Mouse (Mus musculus): ENCODE measurements around the gene Zfp750. TPM values are rescaled to one million over a fixed set of nuclear protein-coding genes. Genes with fewer than 3 reads are reported as not detected.

The Zfp750 gene
- polyA plus RNA-seq, 1 experiment from 2014 or later, result 0.58 TPM

GRCm38 (mm10) chr11:121544755-121545397, 25.7 kb upstream of the Zfp750 start:
- WGBS, result 75% methylated on average over 7 of the region's 7 CpGs
- Histone ChIP-seq H3K27me3 (ENCODE audit: control insufficient read depth, insufficient read depth, low read length) (no peaks in the 10 kb centered on the region), H3K9me3 (ENCODE audit: control insufficient read depth, low read length) (no peaks in the 10 kb centered on the region), H3K4me1 (ENCODE audit: control insufficient read depth, insufficient read depth, low read length) (peaks cover 10% of the 10 kb centered on the region), H3K9ac (ENCODE audit: low read length) (no peak overlapping the region), H3K4me2 (ENCODE audit: low read depth) (no peak overlapping the region), H3K4me3 (ENCODE audit: low read depth, low read length) (no peak overlapping the region), H3K27ac (ENCODE audit: low read depth, low read length) (no peak overlapping the region), H3K36me3 (ENCODE audit: control insufficient read depth, insufficient read depth, low read length) (no peaks in the 10 kb centered on the region)
- DNase-seq (ENCODE audit: low spot score) (no peak), ATAC-seq (ENCODE audit: insufficient read depth, low FRiP score, low TSS enrichment) (no peak)

GRCm38 (mm10) chr11:121543922-121544321, 24.8 kb upstream of the Zfp750 start:
- DNase-seq (ENCODE audit: low spot score), result no peak
- no peak overlapping the region for H3K4me2 ChIP-seq (ENCODE audit: low read depth)
- H3K36me3 ChIP-seq (ENCODE audit: control insufficient read depth, insufficient read depth, low read length), result no peaks in the 10 kb centered on the region
- no peaks in the 10 kb centered on the region for H3K9me3 ChIP-seq (ENCODE audit: control insufficient read depth, low read length)
- H3K4me1 ChIP-seq (ENCODE audit: control insufficient read depth, insufficient read depth, low read length), result peaks cover 1% of the 10 kb centered on the region; the same call in 1 of the 2 replicates
- WGBS, result 91% methylated on average over 9 of the region's 9 CpGs
- ATAC-seq (ENCODE audit: insufficient read depth, low FRiP score, low TSS enrichment), result no peak
- no peak overlapping the region for H3K4me3 ChIP-seq (ENCODE audit: low read depth, low read length)
- H3K9ac ChIP-seq (ENCODE audit: low read length), result no peak overlapping the region
- H3K27me3 ChIP-seq (ENCODE audit: control insufficient read depth, insufficient read depth, low read length), result no peaks in the 10 kb centered on the region
- H3K27ac ChIP-seq (ENCODE audit: low read depth, low read length), result no peak overlapping the region

- H3K27me3 ChIP-seq (ENCODE audit: control insufficient read depth, insufficient read depth, low read length), result no peaks in the 10 kb centered on the region
- no peak for DNase-seq (ENCODE audit: low spot score)
- WGBS, result 88% methylated on average over 5 of the region's 5 CpGs
- H3K36me3 ChIP-seq (ENCODE audit: control insufficient read depth, insufficient read depth, low read length), result no peaks in the 10 kb centered on the region
- H3K27ac ChIP-seq (ENCODE audit: low read depth, low read length), result no peak overlapping the region
- H3K4me3 ChIP-seq (ENCODE audit: low read depth, low read length), result no peak overlapping the region
- ATAC-seq (ENCODE audit: insufficient read depth, low FRiP score, low TSS enrichment), result no peak
- H3K9me3 ChIP-seq (ENCODE audit: control insufficient read depth, low read length), result no peaks in the 10 kb centered on the region
- no peak overlapping the region for H3K4me2 ChIP-seq (ENCODE audit: low read depth)
- H3K9ac ChIP-seq (ENCODE audit: low read length), result no peak overlapping the region
- H3K4me1 ChIP-seq (ENCODE audit: control insufficient read depth, insufficient read depth, low read length), result no peaks in the 10 kb centered on the region
Measured at GRCm38 (mm10) chr11:121543287-121543856, 24.2 kb upstream of the Zfp750 start.

- DNase-seq (ENCODE audit: low spot score) (no peak), ATAC-seq (ENCODE audit: insufficient read depth, low FRiP score, low TSS enrichment) (no peak)
- H3K4me3 ChIP-seq (ENCODE audit: low read depth, low read length), result no peak overlapping the region
- H3K9me3 ChIP-seq (ENCODE audit: control insufficient read depth, low read length), result no peaks in the 10 kb centered on the region
- no peak overlapping the region for H3K27ac ChIP-seq (ENCODE audit: low read depth, low read length)
- WGBS, result 82% methylated on average over 4 of the region's 4 CpGs
- no peaks in the 10 kb centered on the region for H3K27me3 ChIP-seq (ENCODE audit: control insufficient read depth, insufficient read depth, low read length)
- no peaks in the 10 kb centered on the region for H3K36me3 ChIP-seq (ENCODE audit: control insufficient read depth, insufficient read depth, low read length)
- H3K4me1 ChIP-seq (ENCODE audit: control insufficient read depth, insufficient read depth, low read length), result no peaks in the 10 kb centered on the region
- H3K9ac ChIP-seq (ENCODE audit: low read length), result no peak overlapping the region
- no peak overlapping the region for H3K4me2 ChIP-seq (ENCODE audit: low read depth)
Measured at GRCm38 (mm10) chr11:121542471-121542870, 23.3 kb upstream of the Zfp750 start.

- 59% methylated on average over 3 of the region's 3 CpGs for WGBS
- no peak for DNase-seq (ENCODE audit: low spot score)
- no peak overlapping the region for H3K27ac ChIP-seq (ENCODE audit: low read depth, low read length)
- no peak for ATAC-seq (ENCODE audit: insufficient read depth, low FRiP score, low TSS enrichment)
- no peaks in the 10 kb centered on the region for H3K4me1 ChIP-seq (ENCODE audit: control insufficient read depth, insufficient read depth, low read length)
- H3K4me2 ChIP-seq (ENCODE audit: low read depth), result no peak overlapping the region
- no peaks in the 10 kb centered on the region for H3K27me3 ChIP-seq (ENCODE audit: control insufficient read depth, insufficient read depth, low read length)
- H3K9me3 ChIP-seq (ENCODE audit: control insufficient read depth, low read length), result no peaks in the 10 kb centered on the region
- H3K9ac ChIP-seq (ENCODE audit: low read length), result no peak overlapping the region
- no peak overlapping the region for H3K4me3 ChIP-seq (ENCODE audit: low read depth, low read length)
- no peaks in the 10 kb centered on the region for H3K36me3 ChIP-seq (ENCODE audit: control insufficient read depth, insufficient read depth, low read length)
Measured at GRCm38 (mm10) chr11:121536528-121536927, 17.4 kb upstream of the Zfp750 start.

GRCm38 (mm10) chr11:121529747-121530146, 10.6 kb upstream of the Zfp750 start:
- no peaks in the 10 kb centered on the region for H3K4me1 ChIP-seq (ENCODE audit: control insufficient read depth, insufficient read depth, low read length)
- H3K36me3 ChIP-seq (ENCODE audit: control insufficient read depth, insufficient read depth, low read length), result no peaks in the 10 kb centered on the region
- no peak overlapping the region for H3K27ac ChIP-seq (ENCODE audit: low read depth, low read length)
- WGBS, result 84% methylated on average over 3 of the region's 3 CpGs
- no peak overlapping the region for H3K9ac ChIP-seq (ENCODE audit: low read length)
- no peaks in the 10 kb centered on the region for H3K9me3 ChIP-seq (ENCODE audit: control insufficient read depth, low read length)
- no peak overlapping the region for H3K4me2 ChIP-seq (ENCODE audit: low read depth)
- ATAC-seq (ENCODE audit: insufficient read depth, low FRiP score, low TSS enrichment) (no peak), DNase-seq (ENCODE audit: low spot score) (no peak)
- no peaks in the 10 kb centered on the region for H3K27me3 ChIP-seq (ENCODE audit: control insufficient read depth, insufficient read depth, low read length)
- no peak overlapping the region for H3K4me3 ChIP-seq (ENCODE audit: low read depth, low read length)

GRCm38 (mm10) chr11:121524191-121524590, 5.1 kb upstream of the Zfp750 start:
- no peaks in the 10 kb centered on the region for H3K27me3 ChIP-seq (ENCODE audit: control insufficient read depth, insufficient read depth, low read length)

GRCm38 (mm10) chr11:121522156-121522762, 3.1 kb upstream of the Zfp750 start:
- ATAC-seq (ENCODE audit: insufficient read depth, low FRiP score, low TSS enrichment), result no peak
- Histone ChIP-seq H3K9ac (ENCODE audit: low read length) (no peak overlapping the region), H3K4me3 (ENCODE audit: low read depth, low read length) (no peak overlapping the region), H3K9me3 (ENCODE audit: control insufficient read depth, low read length) (no peaks in the 10 kb centered on the region), H3K36me3 (ENCODE audit: control insufficient read depth, insufficient read depth, low read length) (no peaks in the 10 kb centered on the region), H3K27me3 (ENCODE audit: control insufficient read depth, insufficient read depth, low read length) (no peaks in the 10 kb centered on the region), H3K4me1 (ENCODE audit: control insufficient read depth, insufficient read depth, low read length) (no peaks in the 10 kb centered on the region), H3K27ac (ENCODE audit: low read depth, low read length) (no peak overlapping the region), H3K4me2 (ENCODE audit: low read depth) (no peak overlapping the region)
- WGBS, result 90% methylated on average over 4 of the region's 4 CpGs
- DNase-seq (ENCODE audit: low spot score), result no peak

More at GRCm38 (mm10) chr11:121524191-121524590, 5.1 kb upstream of the Zfp750 start:
- no peak overlapping the region for H3K9ac ChIP-seq (ENCODE audit: low read length)
- H3K27ac ChIP-seq (ENCODE audit: low read depth, low read length), result no peak overlapping the region
- WGBS, result 93% methylated on average over 7 of the region's 7 CpGs
- no peak overlapping the region for H3K4me2 ChIP-seq (ENCODE audit: low read depth)
- no peaks in the 10 kb centered on the region for H3K4me1 ChIP-seq (ENCODE audit: control insufficient read depth, insufficient read depth, low read length)
- ATAC-seq (ENCODE audit: insufficient read depth, low FRiP score, low TSS enrichment) (no peak), DNase-seq (ENCODE audit: low spot score) (no peak)
- no peaks in the 10 kb centered on the region for H3K36me3 ChIP-seq (ENCODE audit: control insufficient read depth, insufficient read depth, low read length)
- no peaks in the 10 kb centered on the region for H3K9me3 ChIP-seq (ENCODE audit: control insufficient read depth, low read length)
- no peak overlapping the region for H3K4me3 ChIP-seq (ENCODE audit: low read depth, low read length)

- Histone ChIP-seq H3K9me3 (ENCODE audit: control insufficient read depth, low read length) (no peaks in the 10 kb centered on the region), H3K27ac (ENCODE audit: low read depth, low read length) (no peak overlapping the region), H3K4me3 (ENCODE audit: low read depth, low read length) (no peak overlapping the region), H3K36me3 (ENCODE audit: control insufficient read depth, insufficient read depth, low read length) (no peaks in the 10 kb centered on the region), H3K9ac (ENCODE audit: low read length) (no peak overlapping the region), H3K4me1 (ENCODE audit: control insufficient read depth, insufficient read depth, low read length) (no peaks in the 10 kb centered on the region), H3K27me3 (ENCODE audit: control insufficient read depth, insufficient read depth, low read length) (no peaks in the 10 kb centered on the region), H3K4me2 (ENCODE audit: low read depth) (no peak overlapping the region)
- WGBS, result 83% methylated on average over 2 of the region's 2 CpGs
- DNase-seq (ENCODE audit: low spot score), result no peak
- ATAC-seq (ENCODE audit: insufficient read depth, low FRiP score, low TSS enrichment), result no peak
Measured at GRCm38 (mm10) chr11:121520761-121521160, 1.6 kb upstream of the Zfp750 start.

Measured in neural tube, embryonic 11.5 days (tissue).